8 mouse cellular contexts compared by ENCODE assay signal in the genomic region with DNA sequence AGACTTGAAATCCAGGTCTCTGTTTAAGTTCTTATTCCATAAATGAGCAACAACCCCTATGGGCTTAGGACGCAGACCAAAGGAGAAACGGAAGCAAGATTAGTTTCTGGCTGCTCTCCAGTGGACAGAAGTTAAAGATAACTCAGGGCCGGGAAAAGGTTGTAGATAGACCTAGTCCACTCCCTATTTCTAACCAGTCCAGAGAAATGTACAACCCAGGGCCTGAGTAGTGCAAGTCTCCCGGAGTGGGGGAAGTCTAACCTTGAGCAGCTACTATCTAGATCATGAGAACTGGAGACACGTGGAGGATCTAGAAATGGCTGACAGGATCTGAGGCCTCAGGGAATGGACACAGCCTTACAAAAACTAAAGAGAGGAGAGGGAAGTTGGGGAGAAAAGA. TPM values are rescaled to one million over a fixed set of nuclear protein-coding genes. Genes with fewer than 3 reads are reported as not detected.
DNase-seq lines count a peak whose midpoint lies in the region; ATAC-seq and TF ChIP-seq lines count a peak whose summit lies in the region.

No protein-coding gene starts in this region.

- TF ChIP-seq POLR2A in spleen, adult 2 months (IDR thresholded peaks at IDR 0.05; ENCODE audit: low read depth, low read length): no peak

- peak overlapping the region; percentile 89 for H3K4me3 ChIP-seq in spleen, adult 2 months (ENCODE audit: extremely low read depth, insufficient read depth, insufficient read length)
- peak overlapping the region; percentile 84 for H3K4me3 ChIP-seq in embryonic facial prominence, embryonic 15.5 days (replicated peaks)
- H3K4me3 ChIP-seq in hindbrain, embryonic 15.5 days: peak overlapping the region; percentile 88
- H3K4me3 ChIP-seq in liver, embryonic 13.5 days (replicated peaks): peak overlapping the region; percentile 96

- no peak for TF ChIP-seq CTCF in spleen, adult 2 months (IDR thresholded peaks at IDR 0.05; ENCODE audit: extremely low read depth, insufficient read depth, insufficient read length, insufficient replicate concordance)

- ATAC-seq in embryonic facial prominence, embryonic 15.5 days (ENCODE audit: insufficient number of reproducible peaks, low FRiP score, low TSS enrichment, low read depth): 0 out of 2 replicates have a peak, but pooled peaks have one; percentile 15
- 0 out of 2 replicates have a peak, but pooled peaks have one; percentile 0 for ATAC-seq in hindbrain, embryonic 15.5 days (ENCODE audit: low FRiP score, low read depth)
- peak; percentile 42 for ATAC-seq in liver, embryonic 13.5 days (ENCODE audit: low read depth)

- peaks cover 2% of the 10 kb centered on the region; the same call in 1 of the 2 replicates for H3K36me3 ChIP-seq in spleen, adult 2 months (ENCODE audit: control insufficient read depth, insufficient read depth, low read length)
- H3K36me3 ChIP-seq in embryonic facial prominence, embryonic 15.5 days: peaks cover 18% of the 10 kb centered on the region
- H3K36me3 ChIP-seq in hindbrain, embryonic 15.5 days: peaks cover 12% of the 10 kb centered on the region
- H3K36me3 ChIP-seq in liver, embryonic 13.5 days: peaks cover 37% of the 10 kb centered on the region

- 22% methylated on average over 5 of the region's 5 CpGs for WGBS in spleen, adult 2 months
- WGBS in embryonic facial prominence, embryonic 15.5 days: 14% methylated on average over 5 of the region's 5 CpGs
- WGBS in hindbrain, embryonic 15.5 days: 23% methylated on average over 5 of the region's 5 CpGs
- WGBS in liver, embryonic 13.5 days (ENCODE audit: insufficient replicate concordance): 0% methylated on average over 5 of the region's 5 CpGs

- H3K4me2 ChIP-seq in embryonic facial prominence, embryonic 15.5 days (replicated peaks): peak overlapping the region; percentile 78
- H3K4me2 ChIP-seq in hindbrain, embryonic 15.5 days: peak overlapping the region; percentile 78
- H3K4me2 ChIP-seq in liver, embryonic 13.5 days: peak overlapping the region; percentile 90

- H3K27me3 ChIP-seq in spleen, adult 2 months (ENCODE audit: control insufficient read depth, insufficient read depth, low read length): no peaks in the 10 kb centered on the region
- no peaks in the 10 kb centered on the region for H3K27me3 ChIP-seq in embryonic facial prominence, embryonic 15.5 days
- H3K27me3 ChIP-seq in hindbrain, embryonic 15.5 days: no peaks in the 10 kb centered on the region
- no peaks in the 10 kb centered on the region for H3K27me3 ChIP-seq in liver, embryonic 13.5 days

- DNase-seq in spleen, adult 2 months (ENCODE audit: low read depth in 1 of 2, low spot score in 2 of 2): no peak
- no peak for DNase-seq in spleen, postnatal 14 days (ENCODE audit: low spot score in 2 of 2)
- peak; percentile 56 for DNase-seq in liver, embryonic 13.5 days
- DNase-seq in yolk sac, embryonic 10.5 days (ENCODE audit: low spot score): peak; percentile 69
- DNase-seq in right cerebral cortex, postnatal 14 days: no peak
- no peak for DNase-seq in thymus, postnatal 36 days

- H3K27ac ChIP-seq in spleen, adult 2 months (ENCODE audit: insufficient read depth, low read length): peak overlapping the region; percentile 73
- peak overlapping the region; percentile 99 for H3K27ac ChIP-seq in embryonic facial prominence, embryonic 15.5 days (replicated peaks)
- H3K27ac ChIP-seq in hindbrain, embryonic 15.5 days (replicated peaks): peak overlapping the region; percentile 99
- H3K27ac ChIP-seq in liver, embryonic 13.5 days: peak overlapping the region; percentile 99

- H3K9ac ChIP-seq in embryonic facial prominence, embryonic 15.5 days: peak overlapping the region; percentile 95
- peak overlapping the region; percentile 98 for H3K9ac ChIP-seq in hindbrain, embryonic 15.5 days
- H3K9ac ChIP-seq in liver, embryonic 13.5 days: peak overlapping the region; percentile 97

- no peaks in the 10 kb centered on the region; the same call in 1 of the 2 replicates for H3K4me1 ChIP-seq in spleen, adult 2 months (ENCODE audit: control insufficient read depth, insufficient read depth, insufficient read length)
- H3K4me1 ChIP-seq in embryonic facial prominence, embryonic 15.5 days: peaks cover 36% of the 10 kb centered on the region
- H3K4me1 ChIP-seq in hindbrain, embryonic 15.5 days (replicated peaks): peaks cover 43% of the 10 kb centered on the region
- H3K4me1 ChIP-seq in liver, embryonic 13.5 days (replicated peaks): peaks cover 72% of the 10 kb centered on the region

- no peaks in the 10 kb centered on the region for H3K9me3 ChIP-seq in embryonic facial prominence, embryonic 15.5 days (replicated peaks)
- H3K9me3 ChIP-seq in hindbrain, embryonic 15.5 days: no peaks in the 10 kb centered on the region
- no peaks in the 10 kb centered on the region for H3K9me3 ChIP-seq in liver, embryonic 13.5 days (replicated peaks)

RNA-seq across cellular contexts. Expression of gene Atpif1, which starts 1.0 kb away (rescaled TPM):
- 69.5 and 73.4 TPM in 2 replicates for polyA plus RNA-seq in spleen, adult 2 months (2012; rRNA removed)
- polyA plus RNA-seq in embryonic facial prominence, embryonic 15.5 days (2015; fragmentation: Nextera tagmentation; extraction: Ambion mirVana): 890 and 897 TPM in 2 replicates
- polyA plus RNA-seq in hindbrain, embryonic 15.5 days (2015; fragmentation: Nextera tagmentation; extraction: Ambion mirVana): 1,320 and 1,434 TPM in 2 replicates
- 1,559 and 1,572 TPM in 2 replicates for polyA plus RNA-seq in liver, embryonic 13.5 days (2015; fragmentation: Nextera tagmentation; extraction: Ambion mirVana)

RNA-seq across cellular contexts. Expression of gene Dnajc8, which starts 2.9 kb away (rescaled TPM):
- 17.8 and 18.2 TPM in 2 replicates for polyA plus RNA-seq in spleen, adult 2 months (2012; rRNA removed)
- polyA plus RNA-seq in embryonic facial prominence, embryonic 15.5 days (2015; fragmentation: Nextera tagmentation; extraction: Ambion mirVana): 138 and 149 TPM in 2 replicates
- 133 and 135 TPM in 2 replicates for polyA plus RNA-seq in hindbrain, embryonic 15.5 days (2015; fragmentation: Nextera tagmentation; extraction: Ambion mirVana)
- polyA plus RNA-seq in liver, embryonic 13.5 days (2015; fragmentation: Nextera tagmentation; extraction: Ambion mirVana): 125 and 148 TPM in 2 replicates

RNA-seq across cellular contexts. Expression of gene Sesn2, which starts 22.2 kb away (rescaled TPM):
- polyA plus RNA-seq in spleen, adult 2 months (2012; rRNA removed): 9.3 and 9.4 TPM in 2 replicates
- polyA plus RNA-seq in embryonic facial prominence, embryonic 15.5 days (2015; fragmentation: Nextera tagmentation; extraction: Ambion mirVana): 11.4 and 12.0 TPM in 2 replicates
- 11.1 and 11.5 TPM in 2 replicates for polyA plus RNA-seq in hindbrain, embryonic 15.5 days (2015; fragmentation: Nextera tagmentation; extraction: Ambion mirVana)
- polyA plus RNA-seq in liver, embryonic 13.5 days (2015; fragmentation: Nextera tagmentation; extraction: Ambion mirVana): 7.0 TPM in 2 replicates

RNA-seq across cellular contexts. Expression of gene Ptafr, which starts 31.4 kb away (rescaled TPM):
- 10.5 and 10.6 TPM in 2 replicates for polyA plus RNA-seq in spleen, adult 2 months (2012; rRNA removed)
- polyA plus RNA-seq in embryonic facial prominence, embryonic 15.5 days (2015; fragmentation: Nextera tagmentation; extraction: Ambion mirVana): 1.3 and 1.4 TPM in 2 replicates
- 0.93 and 1.2 TPM in 2 replicates for polyA plus RNA-seq in hindbrain, embryonic 15.5 days (2015; fragmentation: Nextera tagmentation; extraction: Ambion mirVana)
- polyA plus RNA-seq in liver, embryonic 13.5 days (2015; fragmentation: Nextera tagmentation; extraction: Ambion mirVana): 0.67 and 0.68 TPM in 2 replicates

Comparison
In these comparisons a context has a peak if more than half of its experiments do, and no peak if none do; other contexts are left out.
1. DNase-seq: peak in liver, embryonic 13.5 days (single experiment) and yolk sac, embryonic 10.5 days (single experiment); none in spleen, adult 2 months (0 of 2), spleen, postnatal 14 days (0 of 2), right cerebral cortex, postnatal 14 days (single experiment) and thymus, postnatal 36 days (0 of 2).
2. RNA of gene Atpif1, which starts 1.0 kb away (polyA plus RNA-seq): 1,559 to 1,572 TPM in liver, embryonic 13.5 days, 1,320 to 1,434 TPM in hindbrain, embryonic 15.5 days and 890 to 897 TPM in embryonic facial prominence, embryonic 15.5 days; 69.5 to 73.4 TPM in spleen, adult 2 months; every median in the first group is over 10 times any median in the second.
3. Peak in every context shown above with its lines, with median percentiles within 50 percentile points of each other: H3K27ac ChIP-seq, H3K4me3 ChIP-seq, ATAC-seq, H3K4me2 ChIP-seq and H3K9ac ChIP-seq.